Mouse (Mus musculus): ENCODE results near the gene Fabp3.

Fabp3 gene

GRCm38 (mm10) chr4:130325446-130325845 is 17.1 kb downstream of the Fabp3 start:
- DNase-seq (ENCODE audit: low read depth, low spot score), result no peak

DNA sequence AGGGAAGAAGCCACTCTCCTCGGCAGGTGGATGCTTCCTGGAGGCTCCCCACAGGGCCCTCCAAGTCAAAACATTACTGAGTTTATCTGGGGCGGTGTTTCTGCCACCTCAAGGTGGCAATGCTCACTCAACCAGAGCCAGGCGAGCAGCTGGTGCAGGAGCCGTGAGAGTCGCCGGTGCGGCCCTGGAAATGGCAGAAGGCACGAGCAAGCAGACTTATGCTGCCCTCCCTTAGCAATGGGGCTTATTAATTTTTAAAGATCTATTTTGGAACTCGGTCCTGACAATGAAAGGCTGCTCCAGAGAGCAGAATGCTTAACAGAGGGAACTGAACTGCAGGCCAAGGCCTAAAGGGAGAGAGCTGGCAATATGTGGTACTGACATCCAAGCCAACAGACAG is 19.0 kb downstream of the Fabp3 start:
- no peak for DNase-seq (ENCODE audit: low read depth, low spot score)

GRCm38 (mm10) chr4:130335867-130336266 is 27.5 kb downstream of the Fabp3 start:
- no peak for DNase-seq (ENCODE audit: low read depth, low spot score)

GRCm38 (mm10) chr4:130341691-130342090 is 33.3 kb downstream of the Fabp3 start:
- DNase-seq (ENCODE audit: low read depth, low spot score), result peak; percentile 66

- DNase-seq (ENCODE audit: low read depth, low spot score), result no peak
These were observed 41.3 kb downstream of the Fabp3 start for GRCm38 (mm10) chr4:130349666-130350065.

DNA sequence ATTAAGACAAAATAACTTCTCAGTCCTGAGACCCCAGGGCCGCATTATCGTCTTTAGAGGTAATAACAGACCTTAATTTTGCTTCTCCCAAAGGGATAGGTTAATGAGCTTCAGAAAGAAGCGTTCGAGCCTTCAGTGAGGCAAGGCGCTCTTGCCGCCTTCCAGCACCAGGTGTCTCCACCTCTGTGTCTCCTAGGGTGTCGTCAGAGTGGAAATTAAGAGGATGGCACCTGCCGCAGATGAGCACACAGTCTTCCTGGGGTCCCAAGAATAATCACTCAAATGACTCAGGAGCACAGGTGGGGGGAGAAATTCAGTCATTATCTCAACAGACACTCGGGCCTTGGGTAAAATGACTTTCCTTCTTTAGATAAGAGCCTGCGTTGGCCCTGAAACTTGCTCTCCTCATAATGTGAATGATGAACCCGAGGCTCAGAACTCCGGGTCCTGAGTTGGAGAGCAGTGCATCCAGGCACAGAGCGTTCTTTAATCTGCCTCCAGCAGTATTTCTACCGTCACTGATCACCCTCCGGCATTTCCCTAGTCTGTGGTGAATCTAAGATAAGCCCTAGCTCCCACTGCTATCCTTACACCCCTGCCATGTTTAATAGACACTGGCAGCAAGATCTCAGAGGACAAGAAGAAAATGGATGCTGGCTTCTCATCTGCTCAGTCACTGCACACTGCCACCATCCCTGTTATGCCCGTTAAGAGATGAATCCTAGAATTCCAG is 42.5 kb downstream of the Fabp3 start:
- no peak for DNase-seq (ENCODE audit: low read depth, low spot score)

- no peak for DNase-seq (ENCODE audit: low read depth, low spot score)
These were observed 44.2 kb downstream of the Fabp3 start for GRCm38 (mm10) chr4:130352588-130352987.

- no peak for DNase-seq (ENCODE audit: low read depth, low spot score)
These were observed 49.6 kb downstream of the Fabp3 start for GRCm38 (mm10) chr4:130357946-130358345.

- peak; percentile 98 for DNase-seq (ENCODE audit: low read depth, low spot score)
These were observed 51.3 kb downstream of the Fabp3 start, which contains the start of the genes Zcchc17 and Snrnp40 for GRCm38 (mm10) chr4:130359486-130360237. TSS of gene Zcchc17 (minus strand) at chr4:130359943. TSS of gene Snrnp40 (plus strand) at chr4:130360132.

DNA sequence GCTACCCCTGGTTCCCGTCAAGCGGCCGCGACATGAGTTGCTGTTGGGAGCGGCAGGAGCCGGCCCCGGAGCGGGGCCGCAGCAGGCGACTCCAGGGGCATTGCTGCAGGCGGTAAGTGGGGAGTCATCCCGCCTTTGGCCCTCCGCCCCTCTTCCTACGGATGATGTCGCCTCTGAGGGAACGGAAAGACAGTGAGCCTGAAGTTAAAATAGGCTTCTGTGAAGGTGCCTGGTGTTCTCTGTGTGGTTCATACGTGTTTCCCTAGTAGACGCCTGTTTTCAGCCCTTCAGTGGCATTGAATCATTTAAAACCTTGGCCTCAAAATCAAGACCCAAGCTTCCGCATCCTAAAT is 51.8 kb downstream of the Fabp3 start:
- DNase-seq (ENCODE audit: low read depth, low spot score), result no peak

All from skeletal muscle tissue, adult 2 months (tissue).